19 mouse cellular contexts compared by ENCODE assay signal in the genomic region with DNA sequence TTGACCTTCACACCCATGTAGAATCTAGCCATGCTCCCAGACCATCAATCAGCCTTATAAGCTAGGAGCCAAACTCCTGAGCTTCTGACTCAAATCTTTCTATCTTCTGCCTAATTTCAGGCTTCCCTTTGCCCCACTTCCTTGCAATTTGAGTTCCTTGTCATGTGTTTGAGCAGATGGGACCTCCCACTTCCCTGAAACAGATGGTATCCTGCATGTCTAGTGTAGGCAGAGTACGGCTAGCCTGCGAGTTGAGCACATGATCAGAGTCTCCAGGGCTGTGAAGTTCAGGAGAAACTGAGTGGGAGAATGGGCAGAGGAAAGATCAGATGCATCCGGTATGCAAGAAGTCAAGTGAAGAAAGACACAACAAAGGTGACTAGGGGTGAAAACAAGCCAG. TPM values are rescaled to one million over a fixed set of nuclear protein-coding genes. Genes with fewer than 3 reads are reported as not detected.
DNase-seq lines count a peak whose midpoint lies in the region; ATAC-seq and TF ChIP-seq lines count a peak whose summit lies in the region.
"Had no signal": no experiment of that assay in that cellular context is flagged by ENCODE, and none has a peak within 500 bp of the region (broad histone marks: within the 10 kb centered on the region; RNA-seq: fewer than 3 reads in every experiment).

No protein-coding gene starts in this region.

- no peak for ATAC-seq in activated CD4-positive, CD25-positive, alpha-beta regulatory T cell, adult 4 months
- ATAC-seq: intestine, embryonic 15.5 days; midbrain, embryonic 15.5 days had no signal

- H3K4me3 ChIP-seq in layer of hippocampus, adult 2 months = no peak overlapping the region
- H3K4me3 ChIP-seq: embryonic facial prominence, embryonic 15.5 days; heart, embryonic 10.5 days; intestine, embryonic 15.5 days; limb, embryonic 15.5 days; midbrain, embryonic 15.5 days had no signal

- no peak for TF ChIP-seq CTCF in layer of hippocampus, adult 2 months (conservative IDR thresholded peaks at IDR 0.05)

- peak overlapping the region; percentile 68 for H3K27ac ChIP-seq in layer of hippocampus, adult 2 months
- H3K27ac ChIP-seq: embryonic facial prominence, embryonic 15.5 days; heart, embryonic 10.5 days; intestine, embryonic 15.5 days; kidney, postnatal 0 days; limb, embryonic 15.5 days; midbrain, embryonic 15.5 days had no signal

- peak; percentile 89 for DNase-seq in right cerebral cortex, adult 18-20 months
- no peak for DNase-seq in right cerebral cortex, postnatal 4 days
- DNase-seq in layer of hippocampus, adult 2 months (ENCODE audit: low spot score in 2 of 2) = peak; percentile 85 to 90
- DNase-seq in left cerebral cortex, adult 8-10 months (ENCODE audit: low spot score in 2 of 2) = peak; percentile 42 to 87
- peak; percentile 88 for DNase-seq in telencephalon, adult 2 months (ENCODE audit: low read depth, low spot score)
- DNase-seq in kidney, postnatal 25 days = no peak
- DNase-seq in T-cell, adult 2 months (ENCODE audit: low spot score) = no peak
- DNase-seq: heart, postnatal 4 days; lung, adult 2 months had no signal

RNA-seq across cellular contexts. Expression of a gene that starts 24.8 kb away (rescaled TPM):
- 10 to 100 TPM; 20.9 to 22.3 TPM for total RNA-seq in layer of hippocampus, adult 2 months (2021)
- 10 to 100 TPM; 23.5 to 33.4 (median 29.0) TPM for total RNA-seq in left cerebral cortex, adult 8-10 months (2022)
- under 1 TPM in 1 of 2 experiments, not detected in 1; 0.17 TPM for polyA plus RNA-seq in activated CD4-positive, CD25-positive, alpha-beta regulatory T cell, adult 4 months (2017; shearing (Covaris generic))
- total RNA-seq: gastrocnemius, adult 8-10 months; heart, postnatal 4 days; MEL had no signal
- polyA plus RNA-seq: thymus, postnatal 0 days had no signal

Comparison
In these comparisons a context has a peak if more than half of its experiments do, and no peak if none do; other contexts are left out.
1. DNase-seq: peak in right cerebral cortex, adult 18-20 months (single experiment), layer of hippocampus, adult 2 months (2 of 2), left cerebral cortex, adult 8-10 months (2 of 2) and telencephalon, adult 2 months (single experiment); none in right cerebral cortex, postnatal 4 days (single experiment), kidney, postnatal 25 days (0 of 2) and T-cell, adult 2 months (single experiment).